Mouse (Mus musculus): Measurements from ENCODE around the gene 4931422A03Rik. TPM values are rescaled to one million over a fixed set of nuclear protein-coding genes. Genes with fewer than 3 reads are reported as not detected.

The 4931422A03Rik gene
- total and polyA plus RNA-seq, 3 experiments = not detected

GRCm38 (mm10) chr2:104060996-104061395 is 32.8 kb upstream of the 4931422A03Rik start:
- Histone ChIP-seq H3K79me2 (replicated peaks; ENCODE audit: control insufficient read depth, insufficient read depth, low read length) (no peaks in the 10 kb centered on the region), H3K4me1 (ENCODE audit: control insufficient read depth, insufficient read depth, low read length) (no peaks in the 10 kb centered on the region), H3K9ac (ENCODE audit: low read depth, low read length) (no peak overlapping the region), H3K27me3 (ENCODE audit: control insufficient read depth, insufficient read depth, low read length) (no peaks in the 10 kb centered on the region), H3K27ac (no peak overlapping the region), H3K36me3 (ENCODE audit: control insufficient read depth, insufficient read depth, low read length) (no peaks in the 10 kb centered on the region), H3K4me3 (no peak overlapping the region)
- 97% methylated on average over 6 of the region's 6 CpGs for WGBS
- no peak for DNase-seq
- TF ChIP-seq CTCF (IDR thresholded peaks at IDR 0.05) = no peak
- no peak for TF ChIP-seq POLR2A (IDR thresholded peaks at IDR 0.05; ENCODE audit: insufficient read depth, low read depth, low read length)
- TF ChIP-seq EP300 (IDR thresholded peaks at IDR 0.05; ENCODE audit: insufficient read depth, low read depth, low read length) = no peak
- intact Hi-C loops (cut with DNase I) = no loop called here

GRCm38 (mm10) chr2:104059786-104060185 is 31.6 kb upstream of the 4931422A03Rik start:
- 84% methylated on average over 10 of the region's 10 CpGs for WGBS
- Histone ChIP-seq H3K4me1 (ENCODE audit: control insufficient read depth, insufficient read depth, low read length) (no peaks in the 10 kb centered on the region), H3K79me2 (replicated peaks; ENCODE audit: control insufficient read depth, insufficient read depth, low read length) (no peaks in the 10 kb centered on the region; the same call in 1 of the 2 replicates), H3K27me3 (ENCODE audit: control insufficient read depth, insufficient read depth, low read length) (no peaks in the 10 kb centered on the region), H3K36me3 (ENCODE audit: control insufficient read depth, insufficient read depth, low read length) (peaks cover 4% of the 10 kb centered on the region), H3K27ac (no peak overlapping the region), H3K9ac (ENCODE audit: low read depth, low read length) (no peak overlapping the region), H3K4me3 (no peak overlapping the region)
- no peak for DNase-seq
- TF ChIP-seq POLR2A (IDR thresholded peaks at IDR 0.05; ENCODE audit: insufficient read depth, low read depth, low read length) = no peak
- TF ChIP-seq CTCF (IDR thresholded peaks at IDR 0.05) = no peak
- TF ChIP-seq EP300 (IDR thresholded peaks at IDR 0.05; ENCODE audit: insufficient read depth, low read depth, low read length) = no peak
- intact Hi-C loops (cut with DNase I) = no loop called here

- Histone ChIP-seq H3K4me3 (no peak overlapping the region), H3K27ac (no peak overlapping the region), H3K79me2 (replicated peaks; ENCODE audit: control insufficient read depth, insufficient read depth, low read length) (no peaks in the 10 kb centered on the region; the same call in 1 of the 2 replicates), H3K4me1 (ENCODE audit: control insufficient read depth, insufficient read depth, low read length) (no peaks in the 10 kb centered on the region), H3K27me3 (ENCODE audit: control insufficient read depth, insufficient read depth, low read length) (no peaks in the 10 kb centered on the region), H3K9ac (ENCODE audit: low read depth, low read length) (no peak overlapping the region), H3K36me3 (ENCODE audit: control insufficient read depth, insufficient read depth, low read length) (peaks cover 5% of the 10 kb centered on the region)
- intact Hi-C loops (cut with DNase I) = no loop called here
- no peak for TF ChIP-seq CTCF (IDR thresholded peaks at IDR 0.05)
- no peak for TF ChIP-seq EP300 (IDR thresholded peaks at IDR 0.05; ENCODE audit: insufficient read depth, low read depth, low read length)
- no peak for TF ChIP-seq POLR2A (IDR thresholded peaks at IDR 0.05; ENCODE audit: insufficient read depth, low read depth, low read length)
- WGBS = 85% methylated on average over 4 of the region's 4 CpGs
- DNase-seq = no peak
These were observed 30.8 kb upstream of the 4931422A03Rik start for GRCm38 (mm10) chr2:104058954-104059353.

- WGBS = 94% methylated on average over 1 of the region's 1 CpGs
- Histone ChIP-seq H3K4me1 (ENCODE audit: control insufficient read depth, insufficient read depth, low read length) (no peaks in the 10 kb centered on the region), H3K79me2 (replicated peaks; ENCODE audit: control insufficient read depth, insufficient read depth, low read length) (no peaks in the 10 kb centered on the region; the same call in 1 of the 2 replicates), H3K27me3 (ENCODE audit: control insufficient read depth, insufficient read depth, low read length) (no peaks in the 10 kb centered on the region), H3K4me3 (no peak overlapping the region), H3K9ac (ENCODE audit: low read depth, low read length) (no peak overlapping the region), H3K27ac (no peak overlapping the region), H3K36me3 (ENCODE audit: control insufficient read depth, insufficient read depth, low read length) (peaks cover 5% of the 10 kb centered on the region)
- no peak for DNase-seq
- TF ChIP-seq EP300 (IDR thresholded peaks at IDR 0.05; ENCODE audit: insufficient read depth, low read depth, low read length) (no peak), CTCF (IDR thresholded peaks at IDR 0.05) (no peak), POLR2A (IDR thresholded peaks at IDR 0.05; ENCODE audit: insufficient read depth, low read depth, low read length) (no peak)
- intact Hi-C loops (cut with DNase I) = no loop called here
These were observed 30.2 kb upstream of the 4931422A03Rik start for GRCm38 (mm10) chr2:104058381-104058780.

DNA sequence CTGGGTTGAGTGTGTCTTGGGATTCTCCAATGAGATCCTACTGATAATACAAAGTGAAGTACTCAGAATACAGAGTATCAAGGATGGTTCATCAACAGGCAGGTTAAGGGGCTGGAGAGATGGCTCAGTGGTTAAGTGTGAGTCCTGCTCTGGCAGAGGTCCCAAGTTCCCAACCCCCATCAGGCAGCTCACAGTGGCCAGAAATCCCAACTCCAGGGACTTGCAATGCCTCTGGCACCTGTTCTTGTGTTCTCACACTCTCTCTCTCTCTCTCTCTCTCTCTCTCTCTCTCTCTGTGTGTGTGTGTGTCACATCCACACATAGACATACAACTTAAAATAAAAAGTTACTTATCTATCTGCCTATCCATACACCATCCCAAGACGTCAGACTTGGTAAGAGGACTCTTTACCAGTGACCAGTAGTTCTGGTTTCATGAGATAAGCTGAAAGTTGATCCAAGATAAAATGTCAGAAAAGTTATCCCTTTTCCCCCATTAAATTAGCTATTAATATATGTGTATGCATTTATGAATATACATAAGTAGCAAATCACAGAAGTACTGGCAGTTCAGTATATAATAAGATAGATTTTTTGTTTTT is 16.4 kb upstream of the 4931422A03Rik start:
- H3K36me3 ChIP-seq (ENCODE audit: control insufficient read depth, insufficient read depth, low read length) = peaks cover 25% of the 10 kb centered on the region
- DNase-seq = no peak
- H3K9ac ChIP-seq (ENCODE audit: low read depth, low read length) = no peak overlapping the region
- H3K4me3 ChIP-seq = no peak overlapping the region
- intact Hi-C loops (cut with DNase I) = no loop called here
- WGBS = 59% methylated on average over 1 of the region's 1 CpGs
- no peak overlapping the region for H3K27ac ChIP-seq
- no peaks in the 10 kb centered on the region for H3K79me2 ChIP-seq (replicated peaks; ENCODE audit: control insufficient read depth, insufficient read depth, low read length)
- no peaks in the 10 kb centered on the region for H3K27me3 ChIP-seq (ENCODE audit: control insufficient read depth, insufficient read depth, low read length)
- no peak for TF ChIP-seq POLR2A (IDR thresholded peaks at IDR 0.05; ENCODE audit: insufficient read depth, low read depth, low read length)
- TF ChIP-seq EP300 (IDR thresholded peaks at IDR 0.05; ENCODE audit: insufficient read depth, low read depth, low read length) = no peak
- TF ChIP-seq CTCF (IDR thresholded peaks at IDR 0.05) = no peak
- H3K4me1 ChIP-seq (ENCODE audit: control insufficient read depth, insufficient read depth, low read length) = peaks cover 2% of the 10 kb centered on the region

DNA sequence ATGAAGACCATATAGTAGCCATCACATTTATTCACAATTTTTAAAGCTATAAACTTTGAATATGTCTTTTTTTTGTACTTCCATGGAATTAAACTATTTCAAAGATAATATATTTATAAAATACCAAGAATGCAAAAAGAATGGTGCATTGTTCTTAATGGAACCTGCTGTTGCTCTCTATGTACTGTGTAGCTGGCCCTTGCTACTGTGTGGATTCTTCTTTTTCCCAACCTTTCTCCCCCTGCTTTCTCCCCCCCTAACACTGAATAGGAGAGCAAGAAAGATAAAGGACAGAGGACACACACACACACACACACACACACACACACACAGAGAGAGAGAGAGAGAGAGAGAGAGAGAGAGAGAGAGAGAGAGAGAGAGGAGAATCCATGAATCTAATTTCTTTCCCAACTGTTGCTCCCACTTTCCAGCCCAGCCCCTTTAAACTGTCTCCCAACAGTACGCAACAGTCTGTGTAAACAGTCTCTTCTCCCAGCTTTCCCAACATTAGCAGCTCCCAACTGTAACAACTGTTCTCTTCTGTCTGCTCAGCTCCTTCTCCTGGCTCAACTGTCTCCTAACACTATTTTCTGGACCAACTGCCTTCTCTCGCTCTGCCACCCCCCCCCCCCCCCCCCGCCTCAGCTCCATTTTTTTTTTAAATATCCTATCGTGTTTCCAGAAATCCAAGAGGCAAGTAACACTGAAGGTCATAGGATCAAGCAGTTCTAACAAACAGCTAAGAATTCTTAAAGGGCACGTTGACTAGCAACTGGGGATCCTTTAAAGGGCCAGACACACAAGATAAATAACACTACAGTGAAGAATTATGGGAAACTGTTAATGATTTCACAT is 15.7 kb upstream of the 4931422A03Rik start:
- Histone ChIP-seq H3K27me3 (ENCODE audit: control insufficient read depth, insufficient read depth, low read length) (no peaks in the 10 kb centered on the region), H3K4me3 (no peak overlapping the region), H3K27ac (no peak overlapping the region), H3K36me3 (ENCODE audit: control insufficient read depth, insufficient read depth, low read length) (peaks cover 27% of the 10 kb centered on the region), H3K4me1 (ENCODE audit: control insufficient read depth, insufficient read depth, low read length) (peaks cover 2% of the 10 kb centered on the region), H3K79me2 (replicated peaks; ENCODE audit: control insufficient read depth, insufficient read depth, low read length) (no peaks in the 10 kb centered on the region; the same call in 1 of the 2 replicates), H3K9ac (ENCODE audit: low read depth, low read length) (no peak overlapping the region)
- intact Hi-C loops (cut with DNase I) = no loop called here
- no peak for TF ChIP-seq EP300 (IDR thresholded peaks at IDR 0.05; ENCODE audit: insufficient read depth, low read depth, low read length)
- TF ChIP-seq POLR2A (IDR thresholded peaks at IDR 0.05; ENCODE audit: insufficient read depth, low read depth, low read length) = no peak
- no peak for TF ChIP-seq CTCF (IDR thresholded peaks at IDR 0.05)
- WGBS = 51% methylated on average over 5 of the region's 5 CpGs
- DNase-seq = no peak

Data from heart, adult 2 months (tissue).